Mouse (Mus musculus) lung, adult 18-20 months (tissue): ENCODE data around the gene Rab3il1.

Experiments used
- DNase-seq, 2 experiments: peaks; one replicate each; pipeline ENCODE4 v3.0.0; 2022; ENCODE audit warnings: mixed read lengths in 2 of 2

Rab3il1 gene

GRCm38 (mm10) chr19:10015442-10015841 is 14.0 kb downstream of the Rab3il1 start:
- DNase-seq = no peak

- no peak for DNase-seq
These were observed 14.7 kb downstream of the Rab3il1 start for GRCm38 (mm10) chr19:10016151-10016550.

- DNase-seq = peak; percentile 92 to 95
These were observed 16.4 kb downstream of the Rab3il1 start for GRCm38 (mm10) chr19:10017637-10018526.

GRCm38 (mm10) chr19:10018527-10018818 is 17.0 kb downstream of the Rab3il1 start:
- no peak for DNase-seq

- no peak for DNase-seq
These were observed 17.8 kb downstream of the Rab3il1 start for GRCm38 (mm10) chr19:10019214-10019760.

- no peak for DNase-seq
These were observed 20.5 kb downstream of the Rab3il1 start for GRCm38 (mm10) chr19:10021981-10022380.

GRCm38 (mm10) chr19:10022414-10023303 is 21.2 kb downstream of the Rab3il1 start:
- DNase-seq = peak in 1 of 2 experiments; percentile 44

- no peak for DNase-seq
These were observed 21.9 kb downstream of the Rab3il1 start for GRCm38 (mm10) chr19:10023304-10023758.

- DNase-seq = no peak
These were observed 23.9 kb downstream of the Rab3il1 start for GRCm38 (mm10) chr19:10025169-10025875.

GRCm38 (mm10) chr19:10029746-10030145 is 28.3 kb downstream of the Rab3il1 start:
- DNase-seq = no peak

- DNase-seq = peak; percentile 67 to 70
These were observed 31.9 kb downstream of the Rab3il1 start for GRCm38 (mm10) chr19:10033211-10033973.

GRCm38 (mm10) chr19:10034356-10034755 is 32.9 kb downstream of the Rab3il1 start:
- no peak for DNase-seq

GRCm38 (mm10) chr19:10034785-10035447 is 33.4 kb downstream of the Rab3il1 start:
- DNase-seq = peak; percentile 80 to 81

- DNase-seq = no peak
These were observed 36.1 kb downstream of the Rab3il1 start for GRCm38 (mm10) chr19:10037534-10037933.

- DNase-seq = no peak
These were observed 36.9 kb downstream of the Rab3il1 start for GRCm38 (mm10) chr19:10038364-10038763.

- DNase-seq = peak; percentile 83 to 86
These were observed 37.4 kb downstream of the Rab3il1 start for GRCm38 (mm10) chr19:10038910-10039309.

GRCm38 (mm10) chr19:10039615-10040014 is 38.1 kb downstream of the Rab3il1 start:
- peak; percentile 63 to 65 for DNase-seq

GRCm38 (mm10) chr19:10040866-10041387 is 39.5 kb downstream of the Rab3il1 start:
- DNase-seq = no peak

GRCm38 (mm10) chr19:10041388-10042148 is 40.1 kb downstream of the Rab3il1 start, which contains the start of gene Fads3:
Fads3 (plus strand) TSS chr19:10041569.
- DNase-seq = peak; percentile 92 to 94

- DNase-seq = peak; percentile 66 to 75
These were observed 40.8 kb downstream of the Rab3il1 start for GRCm38 (mm10) chr19:10042232-10042631.
